Mouse (Mus musculus): ENCODE data around the gene Slc22a23. TPM values are rescaled to one million over a fixed set of nuclear protein-coding genes. Genes with fewer than 3 reads are reported as not detected.

The Slc22a23 gene
- polyA plus RNA-seq, 1 experiment from 2014 or later: 5.5 TPM

DNA sequence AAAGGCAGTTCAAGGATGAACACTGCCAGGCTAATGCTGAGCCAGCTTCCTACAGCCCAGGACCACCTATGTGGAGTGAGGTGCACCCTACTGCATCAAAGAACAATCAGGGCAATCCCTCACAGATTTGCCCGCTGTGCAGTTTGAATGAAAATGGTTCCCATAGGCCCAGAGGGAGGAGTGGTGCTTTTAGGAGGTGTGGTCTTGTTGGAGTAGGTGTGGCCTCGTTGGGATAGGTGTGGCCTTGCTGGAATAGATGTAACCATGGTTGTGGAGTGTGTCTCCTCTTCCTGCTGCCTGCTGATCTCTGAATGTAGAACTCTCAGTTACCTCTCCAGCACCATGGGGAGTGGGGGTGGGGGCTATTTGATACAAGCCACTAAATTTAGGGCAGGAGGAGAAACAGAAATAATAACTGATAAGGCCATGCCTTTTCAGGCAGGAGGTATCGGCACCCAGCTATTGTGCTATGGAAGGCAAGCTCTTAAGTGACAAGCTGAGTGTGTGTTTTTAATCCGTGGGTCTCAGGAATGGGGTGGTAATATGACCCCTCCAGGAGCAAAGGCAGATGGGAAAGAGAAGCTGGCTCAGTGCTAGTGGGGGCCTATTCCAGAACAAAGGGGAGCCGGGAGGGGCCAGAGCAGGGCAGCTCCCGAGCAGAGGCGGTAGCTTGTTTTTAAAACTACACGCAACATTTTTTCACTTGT lies 188.7 kb downstream of the Slc22a23 start:
- WGBS: 49% methylated on average over 8 of the region's 8 CpGs
- H3K4me2 ChIP-seq: peak overlapping the region; percentile 35
- peaks cover 43% of the 10 kb centered on the region for H3K4me1 ChIP-seq
- H3K36me3 ChIP-seq: no peaks in the 10 kb centered on the region
- peak overlapping the region; percentile 56; the same call in 1 of the 2 replicates for H3K9ac ChIP-seq
- H3K27ac ChIP-seq (replicated peaks): peak overlapping the region; percentile 89
- no peaks in the 10 kb centered on the region for H3K9me3 ChIP-seq
- no peak overlapping the region for H3K4me3 ChIP-seq
- H3K27me3 ChIP-seq (replicated peaks): no peaks in the 10 kb centered on the region
- ATAC-seq (ENCODE audit: extremely low read depth, insufficient number of reproducible peaks, low FRiP score, low TSS enrichment): no peak

DNA sequence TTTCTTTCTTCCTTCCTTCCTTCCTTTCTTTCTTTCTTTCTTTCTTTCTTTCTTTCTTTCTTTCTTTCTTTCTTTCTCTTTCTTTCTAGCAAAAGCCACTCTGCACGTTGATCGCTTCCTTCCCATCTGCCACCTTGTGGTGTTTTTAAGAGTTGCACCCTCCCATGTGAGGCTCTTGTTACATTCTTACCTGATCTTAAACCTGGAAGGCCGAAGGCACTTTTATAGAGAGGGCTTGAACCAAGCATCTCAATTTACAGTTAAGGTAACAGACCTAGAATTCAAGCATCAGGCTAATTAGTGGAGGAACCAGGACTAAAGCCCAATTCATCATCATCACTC lies 190.1 kb downstream of the Slc22a23 start:
- Histone ChIP-seq H3K4me3 (peak overlapping the region; percentile 29), H3K27ac (replicated peaks) (peak overlapping the region; percentile 65), H3K36me3 (no peaks in the 10 kb centered on the region), H3K4me1 (peaks cover 53% of the 10 kb centered on the region), H3K9me3 (no peaks in the 10 kb centered on the region), H3K4me2 (peak overlapping the region; percentile 54), H3K27me3 (replicated peaks) (no peaks in the 10 kb centered on the region), H3K9ac (peak overlapping the region; percentile 69)
- WGBS: 36% methylated on average over 3 of the region's 3 CpGs
- no peak for ATAC-seq (ENCODE audit: extremely low read depth, insufficient number of reproducible peaks, low FRiP score, low TSS enrichment)

- 41% methylated on average over 13 of the region's 13 CpGs for WGBS
- no peaks in the 10 kb centered on the region for H3K36me3 ChIP-seq
- H3K27me3 ChIP-seq (replicated peaks): no peaks in the 10 kb centered on the region
- no peaks in the 10 kb centered on the region for H3K9me3 ChIP-seq
- peak overlapping the region; percentile 54 for H3K4me2 ChIP-seq
- H3K9ac ChIP-seq: peak overlapping the region; percentile 69
- H3K4me3 ChIP-seq: peak overlapping the region; percentile 29
- peak overlapping the region; percentile 70 for H3K27ac ChIP-seq (replicated peaks)
- H3K4me1 ChIP-seq: peaks cover 58% of the 10 kb centered on the region
- no peak for ATAC-seq (ENCODE audit: extremely low read depth, insufficient number of reproducible peaks, low FRiP score, low TSS enrichment)
Measured at GRCm38 (mm10) chr13:34154217-34154930, 190.6 kb downstream of the Slc22a23 start.

DNA sequence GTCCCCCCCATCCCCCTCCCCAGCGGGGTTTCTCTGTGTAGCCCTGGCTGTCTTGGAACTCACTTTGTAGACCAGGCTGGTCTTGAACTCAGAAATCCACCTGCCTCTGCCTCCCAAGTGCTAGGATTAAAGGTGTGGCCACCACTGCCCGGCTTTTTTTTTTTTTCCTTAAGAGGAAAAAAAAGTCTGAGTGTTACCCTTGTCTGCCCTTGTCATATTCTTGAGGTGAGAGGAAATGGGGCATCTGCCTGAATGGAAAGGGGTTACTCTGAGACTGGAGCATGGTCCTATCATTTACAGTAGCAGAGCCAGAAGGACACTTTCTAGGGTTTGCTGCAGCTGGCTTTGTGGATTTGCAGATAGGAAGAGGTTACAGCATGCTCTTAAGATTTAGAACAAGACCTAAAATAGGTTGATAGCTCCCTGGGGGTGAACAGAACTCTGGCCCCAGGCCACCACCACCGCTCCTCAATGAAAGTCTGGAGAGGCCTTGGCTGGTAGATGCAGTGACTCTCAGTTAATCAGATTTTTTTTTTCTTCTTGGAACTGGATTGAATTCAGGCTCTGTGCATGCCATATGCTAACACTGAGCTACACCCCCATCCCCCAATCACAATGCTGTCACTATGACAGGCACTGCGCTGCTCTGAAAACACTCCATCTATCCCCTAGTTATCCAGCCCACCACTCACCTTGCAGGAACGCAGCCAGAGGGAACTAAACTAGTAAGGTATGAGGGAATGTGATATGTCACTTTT lies 191.5 kb downstream of the Slc22a23 start:
- Histone ChIP-seq H3K4me2 (0 out of 2 replicates have a peak overlapping the region, but pooled peaks have one; percentile 54), H3K27ac (replicated peaks) (peak overlapping the region; percentile 70), H3K36me3 (no peaks in the 10 kb centered on the region), H3K9ac (no peak overlapping the region), H3K4me1 (peaks cover 66% of the 10 kb centered on the region), H3K27me3 (replicated peaks) (no peaks in the 10 kb centered on the region), H3K9me3 (no peaks in the 10 kb centered on the region), H3K4me3 (no peak overlapping the region)
- WGBS: 61% methylated on average over 5 of the region's 5 CpGs
- no peak for ATAC-seq (ENCODE audit: extremely low read depth, insufficient number of reproducible peaks, low FRiP score, low TSS enrichment)

DNA sequence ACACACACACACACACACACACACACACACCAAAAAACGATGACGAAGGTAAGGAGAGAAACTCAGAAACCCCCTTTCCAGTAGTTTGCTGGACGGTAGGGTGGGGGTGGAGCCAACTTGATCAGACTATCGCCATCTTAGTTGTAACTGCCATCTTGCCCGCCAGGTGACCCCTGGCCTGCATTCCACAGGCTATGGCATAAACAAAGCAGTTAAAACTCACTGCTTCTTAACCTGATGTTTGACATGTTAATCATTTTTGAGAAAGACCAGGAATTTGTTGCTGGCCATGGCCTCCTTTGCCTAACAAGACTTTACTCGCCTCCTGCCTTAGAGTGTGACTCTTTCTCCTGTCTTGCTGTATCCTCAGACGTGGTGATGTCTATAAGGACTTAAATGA lies 192.3 kb downstream of the Slc22a23 start:
- H3K4me3 ChIP-seq: no peak overlapping the region
- H3K4me2 ChIP-seq: no peak overlapping the region
- 55% methylated on average over 7 of the region's 7 CpGs for WGBS
- no peak overlapping the region; the same call in 1 of the 2 replicates for H3K27ac ChIP-seq (replicated peaks)
- H3K36me3 ChIP-seq: no peaks in the 10 kb centered on the region
- peaks cover 73% of the 10 kb centered on the region for H3K4me1 ChIP-seq
- no peak for ATAC-seq (ENCODE audit: extremely low read depth, insufficient number of reproducible peaks, low FRiP score, low TSS enrichment)
- H3K9ac ChIP-seq: no peak overlapping the region
- H3K27me3 ChIP-seq (replicated peaks): no peaks in the 10 kb centered on the region; the same call in 1 of the 2 replicates
- no peaks in the 10 kb centered on the region for H3K9me3 ChIP-seq

- Histone ChIP-seq H3K4me3 (no peak overlapping the region), H3K4me2 (no peak overlapping the region), H3K27me3 (replicated peaks) (no peaks in the 10 kb centered on the region; the same call in 1 of the 2 replicates), H3K27ac (replicated peaks) (no peak overlapping the region), H3K9ac (no peak overlapping the region), H3K9me3 (no peaks in the 10 kb centered on the region), H3K36me3 (no peaks in the 10 kb centered on the region), H3K4me1 (peaks cover 67% of the 10 kb centered on the region)
- 85% methylated on average over 1 of the region's 1 CpGs for WGBS
- ATAC-seq (ENCODE audit: extremely low read depth, insufficient number of reproducible peaks, low FRiP score, low TSS enrichment): no peak
Measured at GRCm38 (mm10) chr13:34151425-34151824, 193.6 kb downstream of the Slc22a23 start.

GRCm38 (mm10) chr13:34150271-34151027 lies 194.5 kb downstream of the Slc22a23 start:
- 7% methylated on average over 19 of the region's 19 CpGs for WGBS
- peak overlapping the region; percentile 44 for H3K4me3 ChIP-seq
- H3K36me3 ChIP-seq: no peaks in the 10 kb centered on the region
- H3K27me3 ChIP-seq (replicated peaks): no peaks in the 10 kb centered on the region; the same call in 1 of the 2 replicates
- H3K9ac ChIP-seq: peak overlapping the region; percentile 71
- H3K9me3 ChIP-seq: no peaks in the 10 kb centered on the region
- H3K4me1 ChIP-seq: peaks cover 57% of the 10 kb centered on the region
- peak overlapping the region; percentile 82 for H3K27ac ChIP-seq (replicated peaks)
- ATAC-seq (ENCODE audit: extremely low read depth, insufficient number of reproducible peaks, low FRiP score, low TSS enrichment): no peak
- H3K4me2 ChIP-seq: peak overlapping the region; percentile 74

DNA sequence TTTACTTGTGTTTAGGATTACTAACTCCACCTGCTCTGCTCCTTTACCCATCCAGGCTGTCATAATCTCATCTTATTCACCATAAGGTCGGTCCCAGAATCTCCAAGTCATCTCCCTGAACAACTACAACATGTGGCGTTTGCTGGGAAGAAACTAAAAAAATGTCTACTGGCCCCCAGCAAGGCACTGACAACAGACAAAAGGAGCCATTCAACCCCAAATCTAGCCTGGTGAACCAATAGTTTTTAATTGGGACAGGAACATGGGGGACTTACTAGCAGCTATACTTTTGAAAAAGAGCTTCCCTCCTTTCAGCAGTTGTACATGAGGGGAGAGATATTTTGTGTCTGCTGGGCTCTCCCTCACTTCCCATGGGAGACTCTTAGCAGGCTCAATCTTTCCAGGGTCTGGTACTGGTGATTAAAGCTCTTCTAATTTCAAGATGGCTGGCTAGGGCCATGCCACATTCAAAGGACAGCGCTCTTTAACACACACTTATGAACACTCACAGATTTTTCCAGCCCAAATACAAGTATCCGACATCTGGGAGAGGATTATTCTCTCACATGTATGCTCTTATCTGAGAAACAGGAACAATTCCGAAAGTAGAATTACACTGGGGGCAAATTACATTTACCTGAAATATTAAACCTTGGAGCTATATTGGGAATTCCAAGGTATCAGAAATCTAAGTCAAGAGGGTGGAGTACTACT lies 195.4 kb downstream of the Slc22a23 start:
- Histone ChIP-seq H3K27ac (replicated peaks) (peak overlapping the region; percentile 82), H3K9ac (peak overlapping the region; percentile 71), H3K27me3 (replicated peaks) (no peaks in the 10 kb centered on the region; the same call in 1 of the 2 replicates), H3K4me3 (peak overlapping the region; percentile 51), H3K36me3 (no peaks in the 10 kb centered on the region), H3K9me3 (no peaks in the 10 kb centered on the region), H3K4me1 (peaks cover 51% of the 10 kb centered on the region), H3K4me2 (peak overlapping the region; percentile 74)
- no peak for ATAC-seq (ENCODE audit: extremely low read depth, insufficient number of reproducible peaks, low FRiP score, low TSS enrichment)
- 45% methylated on average over 5 of the region's 5 CpGs for WGBS

DNA sequence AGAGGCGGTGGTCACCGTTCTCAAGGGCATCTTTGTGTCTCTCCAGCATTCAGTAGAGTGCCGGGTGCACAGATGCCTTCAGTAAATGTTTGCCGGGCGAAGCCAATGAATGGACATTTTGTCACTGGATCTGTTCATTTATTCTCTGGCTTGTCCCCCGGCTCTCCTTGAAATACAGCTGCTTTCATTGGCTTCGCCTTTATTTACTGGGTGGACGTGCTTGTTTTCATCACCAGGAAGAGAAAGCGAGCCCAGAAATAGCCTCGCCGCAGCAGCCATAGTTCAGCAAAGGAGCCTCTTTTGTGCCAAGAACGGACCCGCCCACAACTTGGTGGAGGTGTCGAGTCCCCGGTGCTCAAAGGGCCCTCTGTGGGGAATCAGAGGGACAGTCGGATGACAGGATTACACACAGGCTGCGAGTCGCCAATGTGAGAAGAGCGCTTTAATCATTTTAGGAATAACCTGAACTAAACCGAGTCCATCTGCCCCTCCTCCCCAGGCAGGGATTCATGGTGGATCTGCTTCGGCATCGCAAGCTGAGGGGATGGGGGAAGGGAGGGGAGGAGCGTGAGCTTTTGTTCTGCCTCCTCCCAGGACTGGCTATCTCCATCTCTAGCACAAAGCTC lies 196.1 kb downstream of the Slc22a23 start:
- H3K27ac ChIP-seq (replicated peaks): peak overlapping the region; percentile 82
- H3K4me3 ChIP-seq: peak overlapping the region; percentile 51
- no peaks in the 10 kb centered on the region for H3K9me3 ChIP-seq
- WGBS: 4% methylated on average over 23 of the region's 23 CpGs
- H3K36me3 ChIP-seq: no peaks in the 10 kb centered on the region
- H3K9ac ChIP-seq: peak overlapping the region; percentile 78
- peaks cover 44% of the 10 kb centered on the region for H3K4me1 ChIP-seq
- H3K4me2 ChIP-seq: peak overlapping the region; percentile 74
- ATAC-seq (ENCODE audit: extremely low read depth, insufficient number of reproducible peaks, low FRiP score, low TSS enrichment): peak; percentile 20; the same call in 1 of the 2 replicates
- no peaks in the 10 kb centered on the region; the same call in 1 of the 2 replicates for H3K27me3 ChIP-seq (replicated peaks)

GRCm38 (mm10) chr13:34148181-34148580 lies 196.8 kb downstream of the Slc22a23 start:
- H3K27ac ChIP-seq (replicated peaks): peak overlapping the region; percentile 82
- no peak overlapping the region for H3K4me3 ChIP-seq
- no peaks in the 10 kb centered on the region; the same call in 1 of the 2 replicates for H3K27me3 ChIP-seq (replicated peaks)
- WGBS: 69% methylated on average over 3 of the region's 3 CpGs
- H3K9me3 ChIP-seq: no peaks in the 10 kb centered on the region
- no peak for ATAC-seq (ENCODE audit: extremely low read depth, insufficient number of reproducible peaks, low FRiP score, low TSS enrichment)
- peak overlapping the region; percentile 74 for H3K4me2 ChIP-seq
- H3K9ac ChIP-seq: peak overlapping the region; percentile 78; the same call in 1 of the 2 replicates
- peaks cover 37% of the 10 kb centered on the region for H3K4me1 ChIP-seq
- H3K36me3 ChIP-seq: no peaks in the 10 kb centered on the region
